Mouse (Mus musculus): ENCODE results near the gene Nudt7.

DNA sequence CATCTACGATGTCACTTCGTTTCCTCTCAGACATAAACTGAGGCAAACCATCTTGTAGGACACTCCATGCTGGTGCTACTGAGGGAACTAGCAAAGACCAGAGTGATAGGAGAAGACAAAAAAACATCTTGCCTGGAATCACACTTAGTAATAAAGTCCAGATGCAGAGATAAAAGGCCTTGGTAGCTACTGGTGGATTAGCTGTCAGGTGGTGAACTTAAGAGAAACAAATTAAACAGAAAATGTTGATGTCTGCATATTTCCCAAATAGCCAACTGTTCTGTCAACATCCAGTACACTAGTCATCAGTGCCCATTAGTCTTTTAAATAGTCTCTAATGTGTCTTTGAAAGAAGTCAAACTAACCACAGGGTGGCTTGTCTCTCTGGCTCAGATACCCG, 40.0 kb upstream of the Nudt7 start:
- TF ChIP-seq POLR2A (IDR thresholded peaks at IDR 0.05; ENCODE audit: control insufficient read depth, extremely low read depth, insufficient read depth, low read length, poor library complexity): no peak
- TF ChIP-seq CTCF (IDR thresholded peaks at IDR 0.05; ENCODE audit: borderline replicate concordance, control insufficient read depth, extremely low read depth, insufficient read depth, low read length, poor library complexity): no peak
